Mouse (Mus musculus) heart, postnatal 14 days (tissue): ENCODE measurements at regions not wholly inside any gene's neighbourhood (a gene's known extent, or its start where the extent isn't known, plus 50 kb on each side); places are given as distances from the start of the nearest gene placed in this dataset.

Source experiments
- DNase-seq, 2 experiments: peaks; one replicate each; pipeline ENCODE4 v3.0.0; 2021 to 2022
- intact Hi-C: fragments of 180-260 bp; cut with DNase I; formaldehyde crosslinking; loops from one replicate; pipeline ENCODE4 v1.15.1; 2025

DNA sequence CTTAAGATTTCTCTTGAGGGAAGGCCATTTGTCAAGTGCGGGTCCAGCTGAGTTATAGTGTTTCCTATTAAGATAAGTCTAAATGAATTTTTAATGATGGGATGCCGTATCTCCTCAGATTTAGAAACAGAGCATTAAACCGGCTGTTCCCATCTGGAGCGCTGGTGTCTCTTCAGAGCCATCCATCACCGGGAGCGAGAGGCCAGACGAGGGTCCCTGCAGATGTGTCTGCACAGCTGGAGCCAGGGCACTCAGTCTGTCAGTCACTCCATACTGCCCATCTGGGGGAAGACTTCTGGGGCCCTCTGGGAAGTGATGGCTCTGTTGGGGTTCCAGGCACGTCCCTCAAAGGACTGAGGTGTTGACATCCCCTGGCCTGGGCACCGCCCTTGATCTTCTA is 419.2 kb downstream of the Ajap1 start:
- intact Hi-C loops, result no loop called here
- DNase-seq, result no peak

DNA sequence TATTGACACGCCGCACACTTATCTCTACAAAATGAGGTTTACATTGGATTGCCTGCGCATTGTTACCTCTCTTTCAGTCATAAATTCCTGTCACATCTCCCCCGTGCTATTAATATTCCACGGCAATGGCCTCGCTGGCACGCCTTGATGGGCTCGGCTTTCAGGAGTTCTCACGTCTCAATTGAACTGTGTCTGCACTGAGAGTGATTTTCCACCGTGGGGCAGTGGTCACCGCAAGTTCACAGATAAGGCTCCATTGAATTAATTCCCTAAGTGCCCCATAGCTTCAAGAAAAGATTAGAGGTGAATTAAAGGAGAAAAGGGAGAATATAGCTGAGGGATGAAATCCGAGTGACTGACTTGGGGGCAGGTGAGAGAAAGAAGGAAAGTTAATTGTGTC is 424.5 kb downstream of the Ajap1 start:
- DNase-seq, result no peak
- intact Hi-C loops, result no loop called here

DNA sequence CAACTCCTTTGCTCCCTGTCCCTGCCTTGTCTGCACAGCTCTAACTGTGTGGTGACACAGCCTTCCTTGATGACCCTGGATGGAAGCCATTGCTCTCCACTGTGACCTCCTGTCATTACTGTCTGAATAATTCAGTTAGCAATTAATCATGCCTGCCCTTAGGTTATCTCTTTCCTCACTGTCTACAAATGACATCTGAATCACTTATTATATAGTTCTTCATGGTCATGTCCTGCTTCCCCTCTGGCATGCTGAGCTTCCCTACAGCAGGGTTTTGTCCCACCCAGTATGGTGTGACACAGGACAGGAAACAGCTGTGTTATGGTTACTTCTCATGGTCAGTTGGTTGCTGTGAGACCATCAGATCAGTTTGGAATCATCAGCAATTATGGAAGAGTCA is 458.9 kb downstream of the Ajap1 start:
- no peak for DNase-seq
- intact Hi-C loops, result no loop called here

DNA sequence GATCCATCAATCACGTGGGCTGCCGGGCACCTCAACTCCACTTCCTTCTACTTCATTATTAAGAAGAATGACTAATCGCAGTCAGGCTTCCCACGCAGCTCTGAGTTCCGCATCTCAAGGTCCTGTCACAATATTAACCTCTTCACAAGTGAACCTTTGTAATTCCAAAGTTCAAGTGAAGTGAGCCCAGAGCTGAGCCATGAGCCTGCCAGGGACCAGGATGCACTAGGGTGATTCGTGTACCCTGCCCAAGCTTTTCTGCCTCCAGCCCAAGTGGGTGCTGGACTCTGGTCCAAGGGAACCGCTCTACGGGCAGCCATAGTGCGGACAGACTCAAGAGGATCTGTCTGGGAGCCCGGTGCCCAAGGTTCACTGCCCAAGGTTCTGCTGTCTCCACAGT is 463.4 kb downstream of the Ajap1 start:
- intact Hi-C loops, result no loop called here
- DNase-seq, result no peak

DNA sequence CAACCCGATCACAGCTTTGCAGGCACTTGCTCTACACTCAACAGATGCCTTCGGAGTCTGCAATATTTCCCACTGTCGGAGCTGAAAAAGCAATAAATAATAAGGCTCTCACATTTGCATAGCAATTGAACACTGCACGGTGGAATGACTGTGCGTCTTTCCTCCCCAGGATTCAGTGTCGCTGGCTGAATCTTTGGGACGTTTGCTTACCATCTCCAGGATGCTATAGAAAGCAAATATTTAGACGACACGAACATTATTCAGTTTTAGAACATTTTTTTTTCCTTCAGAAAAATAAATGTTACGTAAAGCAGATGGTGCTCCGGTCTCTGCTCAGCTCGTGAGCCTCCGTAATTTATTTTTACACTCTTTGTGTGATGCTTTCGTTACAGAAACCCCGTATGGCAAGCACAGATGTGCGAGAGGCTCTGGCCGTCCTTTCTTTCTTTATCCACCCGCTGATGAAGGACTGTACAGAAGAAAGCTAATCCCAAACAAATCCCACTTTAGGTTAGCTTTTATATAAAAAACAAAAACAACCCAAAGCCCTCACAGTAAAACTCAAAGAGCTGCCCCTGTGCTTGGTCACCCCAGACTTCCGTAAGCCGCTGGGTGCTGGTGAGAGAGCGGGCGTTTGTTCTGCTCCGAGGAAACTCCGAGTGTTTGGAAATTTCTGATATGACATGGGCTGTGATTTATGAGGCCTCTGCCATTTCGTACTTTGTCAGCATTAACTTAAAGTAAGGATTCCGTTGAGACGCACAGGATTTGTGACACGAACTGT is 464.3 kb downstream of the Ajap1 start:
- no peak for DNase-seq
- intact Hi-C loops, result no loop called here

DNA sequence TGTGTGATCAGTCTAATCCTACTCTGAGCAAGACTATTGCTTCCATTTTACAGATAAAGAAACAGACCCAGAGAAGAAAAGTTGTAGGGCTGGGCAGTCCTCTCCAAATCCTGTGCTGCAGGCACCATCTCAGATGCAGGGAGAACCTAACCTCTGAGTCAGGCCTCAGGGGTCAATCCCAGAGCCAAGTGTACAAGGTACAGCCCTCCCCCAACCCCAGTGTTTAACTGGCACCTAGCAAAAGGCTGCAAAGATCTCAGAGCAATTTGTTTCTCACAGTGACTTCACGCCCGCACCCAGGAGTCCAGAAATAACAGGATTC is 464.8 kb downstream of the Ajap1 start:
- no peak for DNase-seq
- intact Hi-C loops, result no loop called here

DNA sequence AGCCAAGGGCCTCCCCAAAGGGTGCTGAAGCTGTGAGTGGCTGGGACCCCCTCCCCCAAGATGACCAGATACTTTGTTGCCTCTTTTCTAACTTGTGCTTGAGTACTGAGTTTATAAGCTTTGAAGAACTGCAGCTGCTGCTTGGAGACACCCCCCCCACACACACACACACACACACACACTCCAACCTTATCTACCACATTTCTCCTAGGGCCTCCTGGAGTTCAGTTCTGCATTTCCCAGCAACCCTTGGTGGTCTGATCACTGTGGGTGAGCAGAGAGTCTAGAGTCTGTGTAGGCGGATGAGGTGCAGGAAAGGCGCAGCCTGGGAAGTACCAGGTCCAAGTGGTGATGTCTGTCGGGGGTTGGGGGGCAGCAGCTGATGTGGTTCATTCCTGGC is 479.3 kb downstream of the Ajap1 start:
- no peak for DNase-seq
- intact Hi-C loops, result no loop called here

DNA sequence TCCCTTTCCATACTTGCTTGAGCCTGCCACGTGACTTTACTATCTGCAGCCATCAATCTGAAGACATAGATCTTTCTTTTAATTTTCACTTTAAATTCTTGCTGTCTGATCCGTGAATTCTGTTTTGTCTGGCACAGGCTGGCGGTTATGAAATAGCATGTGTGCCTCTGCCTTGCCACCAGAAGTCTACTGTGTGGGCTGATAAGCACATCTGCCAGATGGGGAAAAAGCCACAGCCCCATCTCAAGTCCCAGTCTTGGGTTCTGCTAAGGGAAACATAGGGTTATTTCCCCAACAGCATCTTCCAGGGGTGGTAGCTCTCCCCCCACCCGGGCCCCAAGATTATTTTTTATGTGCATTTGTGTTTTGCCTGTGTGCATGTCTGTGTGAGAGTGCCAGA is 480.1 kb downstream of the Ajap1 start:
- no peak for DNase-seq
- intact Hi-C loops, result no loop called here

DNA sequence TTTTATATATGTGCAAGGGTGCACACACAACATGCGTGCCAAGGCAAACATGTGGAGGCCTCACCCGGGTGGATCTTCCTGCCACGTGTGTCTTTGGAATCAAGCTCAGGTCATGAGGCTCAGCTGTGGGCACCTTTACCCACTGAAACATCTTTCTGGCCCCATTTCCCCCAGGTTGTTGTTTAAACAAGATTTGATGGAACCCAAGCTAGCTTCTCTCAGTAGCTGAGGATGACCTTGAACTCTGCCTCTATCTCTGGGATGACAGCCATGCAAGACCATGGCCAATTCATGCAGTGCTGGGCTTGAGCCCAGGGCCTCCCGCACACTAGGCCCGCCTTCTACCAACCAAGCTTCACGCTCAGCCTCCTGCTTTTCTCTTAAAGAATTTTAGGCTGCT is 480.9 kb downstream of the Ajap1 start:
- DNase-seq, result no peak
- intact Hi-C loops, result no loop called here

DNA sequence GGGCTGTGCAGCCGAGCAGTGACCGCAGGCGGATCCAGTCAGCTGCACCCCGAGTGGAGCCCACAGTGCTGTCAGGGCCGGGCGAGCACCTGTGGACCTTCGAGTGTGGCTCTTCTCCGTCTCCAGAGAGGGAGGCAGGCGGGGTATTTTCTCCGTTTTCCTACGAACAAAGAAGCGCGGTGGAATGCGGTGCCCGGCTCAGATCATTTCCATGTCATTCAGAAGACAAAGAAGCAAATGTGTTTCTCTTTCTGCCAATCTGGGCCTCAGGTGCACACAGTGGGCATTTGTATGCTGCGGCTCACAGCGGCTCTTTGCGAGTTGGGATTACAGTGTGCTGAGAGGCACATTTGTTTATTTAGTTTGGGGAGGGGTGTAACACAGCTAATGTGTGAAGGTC is 483.1 kb downstream of the Ajap1 start:
- no peak for DNase-seq
- intact Hi-C loops, result no loop called here

DNA sequence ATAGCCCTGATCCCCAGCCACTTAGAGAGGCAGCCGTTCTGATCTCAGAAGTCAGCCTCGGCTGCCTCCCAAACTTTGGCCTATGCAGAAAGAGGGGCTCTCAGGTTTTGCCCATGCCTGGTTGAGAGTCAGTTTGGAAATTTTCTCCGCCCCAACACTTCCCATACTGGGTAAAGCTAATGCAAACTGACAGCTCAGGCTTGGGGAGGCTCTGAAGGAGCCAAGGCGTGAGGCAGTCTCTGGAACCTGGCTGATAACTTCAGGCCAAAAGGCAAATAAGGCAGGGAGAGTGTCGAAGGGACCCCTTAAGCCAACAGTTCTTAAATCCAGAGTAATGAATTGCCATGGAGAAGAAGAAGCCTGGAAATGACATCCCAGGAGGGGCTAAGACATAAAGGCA is 485.4 kb downstream of the Ajap1 start:
- intact Hi-C loops, result no loop called here
- DNase-seq, result no peak

DNA sequence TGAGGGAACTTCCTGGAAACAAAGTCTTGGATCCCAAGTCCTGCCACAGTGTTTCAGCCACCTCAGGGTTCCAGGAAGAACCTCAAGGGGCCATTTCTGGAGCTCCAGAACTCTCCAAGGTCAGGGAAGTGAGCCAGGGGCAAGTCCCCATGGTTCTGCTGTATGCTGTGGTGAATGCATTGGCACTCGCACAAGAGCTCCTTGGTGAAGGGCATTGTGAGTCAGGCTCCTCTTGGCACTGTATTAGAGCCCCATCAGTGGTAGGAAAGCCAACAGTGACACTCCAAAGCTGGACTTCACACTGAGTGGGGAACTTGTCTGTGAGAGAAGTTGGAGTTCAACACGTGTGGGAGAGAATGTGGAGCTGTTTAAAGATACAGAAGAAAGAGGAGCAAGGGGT is 486.0 kb downstream of the Ajap1 start:
- DNase-seq, result no peak
- intact Hi-C loops, result no loop called here

DNA sequence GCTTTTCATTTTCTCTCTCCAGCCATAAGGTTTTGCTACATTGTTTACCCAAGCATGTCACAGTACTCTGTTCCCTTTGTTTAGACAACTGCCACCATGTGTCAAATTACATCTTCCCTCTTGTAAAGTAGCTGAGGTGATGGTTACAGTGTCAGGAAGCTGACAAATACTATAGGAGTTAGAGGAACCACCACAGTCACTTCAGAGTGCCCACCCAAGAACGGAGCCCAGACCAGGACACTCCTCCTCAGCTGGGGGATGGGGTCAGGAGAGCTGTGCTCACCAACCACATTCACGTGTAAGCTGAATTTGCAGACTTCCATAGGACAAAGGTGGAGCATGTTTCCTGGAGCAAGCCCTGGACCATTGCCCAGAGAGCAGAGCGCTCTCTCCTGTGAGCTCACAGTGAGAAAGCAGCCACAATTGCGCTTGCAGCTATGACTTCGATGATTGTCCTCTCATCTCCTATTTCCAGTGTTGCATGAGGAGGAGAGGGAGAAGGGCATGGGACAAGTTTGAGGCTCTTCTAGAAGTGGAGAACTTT is 487.5 kb downstream of the Ajap1 start:
- intact Hi-C loops, result no loop called here
- DNase-seq, result peak; percentile 5 to 6

DNA sequence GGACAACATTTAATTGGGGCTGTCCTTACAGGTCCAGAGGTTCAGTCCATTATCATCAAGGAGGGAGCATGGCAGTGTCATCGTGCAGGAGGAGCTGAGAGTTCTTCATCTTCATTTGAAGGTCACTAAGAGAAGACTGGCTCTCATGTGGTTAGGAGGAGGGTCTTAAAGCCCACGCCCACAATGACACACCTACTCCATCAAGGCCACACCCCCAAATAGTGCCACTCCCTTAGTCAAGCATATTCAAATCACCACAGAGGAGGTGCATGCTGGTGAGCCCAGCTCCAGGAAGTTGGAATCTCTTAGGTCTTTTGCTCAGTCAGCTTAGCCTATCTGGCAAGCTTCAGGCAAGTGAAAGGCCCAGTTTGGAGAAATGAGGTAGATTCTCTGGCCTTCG is 488.4 kb downstream of the Ajap1 start:
- DNase-seq, result no peak
- intact Hi-C loops, result no loop called here

DNA sequence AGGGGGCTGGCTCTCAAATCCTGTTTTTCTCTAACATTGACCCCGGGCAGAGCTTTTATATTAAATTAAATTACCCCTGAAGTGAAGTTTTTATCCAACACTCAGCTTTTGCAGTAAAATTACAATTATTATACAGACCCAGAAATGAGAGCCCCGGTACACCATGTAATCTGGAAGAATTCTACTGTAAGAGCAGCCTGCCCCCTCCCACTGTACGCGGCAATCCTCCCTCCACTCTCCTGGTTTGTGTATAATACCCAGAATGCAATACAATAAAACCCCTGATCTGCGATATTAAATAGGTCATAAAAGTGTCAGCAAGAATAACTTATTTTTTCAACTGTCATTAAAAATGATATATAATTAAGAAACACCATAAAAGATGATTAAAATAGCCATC is 492.3 kb downstream of the Ajap1 start:
- DNase-seq, result no peak
- intact Hi-C loops, result no loop called here

DNA sequence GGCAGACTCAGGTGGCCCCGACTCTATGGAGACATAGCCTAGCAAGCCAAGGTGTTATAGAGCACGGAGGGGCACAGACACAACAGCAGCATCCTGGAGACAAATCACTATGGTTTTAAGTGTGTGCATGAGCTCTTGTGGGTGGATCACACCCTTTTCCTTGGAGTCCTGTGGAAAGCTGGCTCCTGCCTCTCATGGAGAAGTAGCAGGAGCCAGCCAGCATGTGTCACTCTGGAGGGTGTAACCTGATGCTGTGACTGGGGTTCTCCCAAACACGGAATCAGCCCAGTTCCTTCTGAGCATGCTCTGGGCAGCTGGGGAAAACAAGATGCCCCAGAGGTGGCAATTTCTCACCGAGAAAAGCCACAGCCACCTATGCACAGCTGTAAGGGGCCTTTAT is 494.9 kb downstream of the Ajap1 start:
- intact Hi-C loops, result no loop called here
- no peak for DNase-seq

DNA sequence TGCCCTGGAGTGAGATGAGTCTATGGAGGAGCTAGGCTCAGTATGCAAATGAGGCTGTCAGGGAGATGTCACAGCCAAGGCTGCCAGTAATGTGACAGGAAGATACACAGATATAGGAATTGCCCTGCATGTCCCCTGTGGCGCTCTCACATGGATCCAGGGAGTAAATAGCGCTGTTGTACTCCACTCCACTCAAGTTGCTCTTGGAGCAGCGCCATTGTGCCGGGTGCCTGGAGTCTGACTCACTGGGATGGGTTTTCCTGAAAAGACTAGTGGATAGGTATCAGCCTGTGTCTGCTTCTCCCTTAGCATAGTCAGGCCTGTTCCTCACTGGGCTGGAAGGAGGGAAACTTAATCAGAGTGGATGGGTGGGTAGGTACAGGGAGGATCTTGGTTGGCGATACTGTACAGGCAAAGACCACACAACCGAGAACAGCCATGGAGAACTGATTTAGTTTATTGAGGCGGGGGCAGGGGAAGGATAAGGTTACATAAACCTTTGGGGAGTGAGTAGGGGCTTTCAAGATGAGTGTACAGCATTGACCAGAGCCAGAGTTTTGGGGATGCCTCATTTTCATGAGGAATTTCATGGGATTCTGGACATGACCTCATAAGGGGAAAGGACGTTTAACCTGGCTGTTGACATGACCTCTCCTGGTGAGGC is 497.5 kb upstream of the Kcnab2 start:
- intact Hi-C loops, result no loop called here

DNA sequence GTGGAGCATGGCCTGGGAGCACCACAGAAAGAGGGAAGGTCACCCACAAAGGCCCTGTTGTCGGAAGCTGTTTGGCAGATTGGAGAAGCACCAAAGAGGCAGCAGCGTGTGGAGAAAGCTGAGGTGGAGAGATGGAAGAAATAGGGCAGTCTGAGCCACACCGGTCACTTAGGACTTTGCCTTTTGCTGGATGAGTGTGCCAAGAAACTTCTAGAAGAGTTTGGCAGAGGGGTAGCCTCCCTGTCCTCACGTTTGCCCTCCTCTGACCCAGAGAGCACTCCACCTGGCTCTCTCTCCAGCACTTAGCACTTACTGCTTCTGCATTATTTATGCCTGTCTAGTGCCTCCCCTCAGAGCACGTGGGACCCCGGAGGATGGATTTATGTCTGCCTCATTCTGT is 485.3 kb upstream of the Kcnab2 start:
- intact Hi-C loops, result no loop called here
- no peak for DNase-seq

More for the DNA sequence above, 497.5 kb upstream of the Kcnab2 start:
- DNase-seq, result peak in 1 of 2 experiments; percentile 7

DNA sequence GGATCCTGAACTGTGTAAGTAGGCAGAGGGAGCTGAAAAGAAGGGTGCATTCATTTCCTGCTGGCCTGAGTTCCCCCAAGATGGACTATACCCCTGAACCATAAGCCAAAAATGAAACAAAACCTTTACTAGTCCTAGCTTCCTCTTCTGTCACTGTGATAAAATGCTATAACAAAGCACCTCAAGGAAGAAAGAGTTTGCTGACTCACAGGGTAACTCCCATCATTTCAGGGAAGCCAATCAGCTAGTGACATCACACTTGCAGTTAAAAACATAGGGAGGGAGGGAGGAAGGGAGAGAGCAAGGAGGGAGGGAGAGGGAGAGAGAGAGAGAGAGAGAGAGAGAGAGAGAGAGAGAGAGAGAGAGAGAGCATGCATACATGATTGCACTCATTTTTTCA is 484.5 kb upstream of the Kcnab2 start:
- intact Hi-C loops, result no loop called here
- DNase-seq, result no peak

DNA sequence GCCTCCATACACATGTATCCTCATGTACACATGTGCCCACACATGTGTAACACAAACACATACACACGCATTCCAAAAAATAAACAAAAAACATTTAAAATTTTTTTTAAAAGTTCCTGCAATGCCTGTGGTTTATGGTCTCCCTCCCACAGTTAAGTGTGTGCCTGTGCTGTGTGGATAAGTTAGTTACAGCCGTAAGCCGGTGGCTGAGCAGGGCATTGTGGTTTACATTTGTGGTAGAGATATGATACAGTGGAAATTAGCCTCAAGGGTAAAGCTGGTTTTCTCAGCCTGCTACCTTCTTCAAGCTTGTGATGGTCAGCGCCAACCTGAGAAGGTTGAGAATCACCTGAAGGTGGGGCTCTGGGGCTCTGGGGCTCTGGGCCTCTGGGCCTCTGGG is 484.0 kb upstream of the Kcnab2 start:
- intact Hi-C loops, result no loop called here
- no peak for DNase-seq

DNA sequence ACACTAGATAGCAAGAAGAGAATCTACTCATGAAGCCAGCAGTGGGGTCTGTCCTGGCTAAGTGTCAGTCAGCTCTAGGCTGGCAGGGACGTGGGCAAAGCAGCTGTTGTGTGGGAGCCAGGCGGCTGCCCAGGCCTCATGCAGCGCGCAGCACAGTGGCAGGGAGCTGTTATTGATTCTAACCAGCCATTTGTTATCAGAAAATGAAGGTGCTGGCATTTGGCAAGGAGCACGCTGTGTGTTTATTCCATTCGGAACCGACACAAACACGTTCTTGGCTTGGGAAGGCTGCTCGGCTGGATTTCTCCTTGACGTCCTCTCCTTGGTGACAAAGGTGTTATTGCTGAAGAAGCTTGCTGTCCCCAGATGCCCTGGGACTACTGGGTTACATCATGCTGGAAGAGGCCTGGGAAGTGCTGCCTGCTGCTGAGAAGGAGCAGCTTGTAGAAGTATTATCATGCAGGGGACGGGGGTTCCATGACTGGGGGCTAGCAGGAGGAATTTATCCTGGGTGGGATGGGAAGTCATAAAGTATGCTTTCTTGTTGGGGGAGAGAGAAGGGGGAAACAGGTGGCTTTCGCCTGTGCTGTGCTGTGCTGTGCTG is 482.1 kb upstream of the Kcnab2 start:
- no peak for DNase-seq
- intact Hi-C loops, result no loop called here
